Mouse (Mus musculus) spleen, adult 2 months (tissue): ENCODE results near the gene Esrrb.

Source experiments
- CTCF ChIP-seq: fragments of 200-500 bp; IDR thresholded peaks from 2 replicates; pipeline ENCODE4 v1.5.1; 2011; ENCODE audit warnings: mild to moderate bottlenecking, inconsistent platforms; ENCODE audit not compliant: insufficient read depth, insufficient read length, insufficient replicate concordance; ENCODE audit errors: extremely low read depth
- POLR2A ChIP-seq: fragments of 200-500 bp; IDR thresholded peaks from 2 replicates; pipeline ENCODE4 v1.6.1; 2011; ENCODE audit warnings: low read depth, low read length, inconsistent platforms

- TF ChIP-seq POLR2A (no peak), CTCF (no peak)
Observed at GRCm38 (mm10) chr12:86329813-86330212, 31.1 kb upstream of the Esrrb start.
